Mouse (Mus musculus): ENCODE measurements around the gene Trim27. TPM values are rescaled to one million over a fixed set of nuclear protein-coding genes. Genes with fewer than 3 reads are reported as not detected.

Trim27 gene
- polyA plus RNA-seq, 1 experiment from 2014 or later = 63.3 TPM

DNA sequence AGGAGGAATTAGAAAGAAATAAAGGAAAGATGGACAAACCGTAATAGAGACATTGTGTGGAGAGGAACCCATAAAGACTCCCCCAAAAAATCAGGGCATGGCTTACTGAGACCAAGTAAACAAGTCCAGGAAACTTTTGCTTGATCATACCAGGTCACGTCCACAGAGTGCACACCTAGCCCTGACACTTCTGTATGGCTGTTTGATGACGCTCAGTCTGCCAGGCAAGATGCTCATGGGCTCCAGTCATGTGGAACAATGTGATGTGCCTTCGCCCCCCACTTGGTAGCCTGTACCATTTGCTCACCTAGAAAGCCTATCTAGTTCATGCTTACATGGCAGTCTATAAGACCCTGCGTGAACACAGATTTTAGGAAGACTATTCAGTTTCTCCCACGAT is 3.8 kb downstream of the Trim27 start:
- ATAC-seq (no peak), DNase-seq (ENCODE audit: low spot score) (no peak)
- Histone ChIP-seq H3K4me3 (ENCODE audit: low read depth, low read length) (no peak overlapping the region), H3K9me3 (ENCODE audit: low read length) (no peaks in the 10 kb centered on the region), H3K27me3 (replicated peaks; ENCODE audit: insufficient read depth, low read length) (no peaks in the 10 kb centered on the region), H3K36me3 (ENCODE audit: insufficient read depth, low read length) (peaks cover 10% of the 10 kb centered on the region), H3K9ac (replicated peaks; ENCODE audit: low read depth) (no peak overlapping the region), H3K4me2 (replicated peaks; ENCODE audit: low read depth, low read length) (no peak overlapping the region), H3K4me1 (ENCODE audit: insufficient read depth, low read depth, low read length) (peaks cover 11% of the 10 kb centered on the region; the same call in 1 of the 2 replicates), H3K27ac (ENCODE audit: low read length) (no peak overlapping the region)
- no peak for TF ChIP-seq EP300 (IDR thresholded peaks at IDR 0.05)
- TF ChIP-seq CTCF (IDR thresholded peaks at IDR 0.05) = no peak
- WGBS = 90% methylated on average over 6 of the region's 6 CpGs

DNA sequence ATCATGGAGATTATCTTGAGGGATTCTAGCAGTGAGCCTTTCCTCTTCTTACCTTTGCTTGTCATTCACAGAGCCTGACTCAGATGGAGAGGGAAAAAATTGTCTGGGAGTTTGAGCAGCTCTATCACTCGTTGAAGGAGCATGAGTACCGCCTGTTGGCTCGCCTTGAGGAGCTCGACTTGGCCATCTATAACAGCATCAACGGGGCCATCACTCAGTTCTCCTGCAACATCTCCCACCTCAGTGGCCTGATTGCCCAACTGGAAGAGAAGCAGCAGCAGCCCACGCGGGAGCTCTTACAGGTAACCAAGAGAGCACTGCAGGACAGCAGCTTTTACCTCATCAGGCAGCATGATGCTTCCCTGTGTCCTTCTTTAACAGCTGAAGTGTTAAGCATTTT is 4.4 kb downstream of the Trim27 start:
- no peak for DNase-seq (ENCODE audit: low spot score)

DNA sequence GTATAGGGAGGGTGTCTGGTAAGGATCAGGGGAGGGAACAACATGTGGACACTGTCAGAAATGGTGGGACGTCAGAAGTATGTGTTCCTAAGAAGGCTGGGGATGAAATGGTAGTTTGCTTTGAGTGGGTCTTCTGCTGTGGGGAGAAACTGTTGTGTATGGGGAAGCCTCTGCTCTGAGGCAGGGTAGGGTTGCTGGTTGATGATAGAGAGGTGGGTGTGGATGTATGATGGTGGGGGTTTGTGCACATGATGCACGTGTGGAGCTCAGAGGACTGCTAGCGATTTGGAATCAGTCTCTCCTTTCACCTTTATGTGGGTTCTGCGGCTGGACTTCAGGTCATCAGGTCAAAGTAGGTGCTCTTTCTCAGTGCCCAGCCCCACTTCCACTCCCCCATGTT is 6.3 kb downstream of the Trim27 start:
- no peak overlapping the region for H3K27ac ChIP-seq (ENCODE audit: low read length)
- H3K9me3 ChIP-seq (ENCODE audit: low read length) = no peaks in the 10 kb centered on the region
- peaks cover 8% of the 10 kb centered on the region; the same call in 1 of the 2 replicates for H3K4me1 ChIP-seq (ENCODE audit: insufficient read depth, low read depth, low read length)
- no peaks in the 10 kb centered on the region for H3K27me3 ChIP-seq (replicated peaks; ENCODE audit: insufficient read depth, low read length)
- H3K4me2 ChIP-seq (replicated peaks; ENCODE audit: low read depth, low read length) = no peak overlapping the region
- WGBS = 82% methylated on average over 4 of the region's 4 CpGs
- DNase-seq (ENCODE audit: low spot score) = no peak
- TF ChIP-seq CTCF (IDR thresholded peaks at IDR 0.05) (no peak), EP300 (IDR thresholded peaks at IDR 0.05) (no peak)
- ATAC-seq = no peak
- H3K9ac ChIP-seq (replicated peaks; ENCODE audit: low read depth) = no peak overlapping the region
- H3K36me3 ChIP-seq (ENCODE audit: insufficient read depth, low read length) = peaks cover 16% of the 10 kb centered on the region
- H3K4me3 ChIP-seq (ENCODE audit: low read depth, low read length) = no peak overlapping the region

More for the DNA sequence above, 4.4 kb downstream of the Trim27 start:
- Histone ChIP-seq H3K4me3 (ENCODE audit: low read depth, low read length) (no peak overlapping the region), H3K9me3 (ENCODE audit: low read length) (no peaks in the 10 kb centered on the region), H3K27ac (ENCODE audit: low read length) (no peak overlapping the region), H3K27me3 (replicated peaks; ENCODE audit: insufficient read depth, low read length) (no peaks in the 10 kb centered on the region), H3K9ac (replicated peaks; ENCODE audit: low read depth) (no peak overlapping the region), H3K4me2 (replicated peaks; ENCODE audit: low read depth, low read length) (no peak overlapping the region), H3K36me3 (ENCODE audit: insufficient read depth, low read length) (peaks cover 10% of the 10 kb centered on the region), H3K4me1 (ENCODE audit: insufficient read depth, low read depth, low read length) (peaks cover 11% of the 10 kb centered on the region; the same call in 1 of the 2 replicates)
- 82% methylated on average over 7 of the region's 7 CpGs for WGBS
- no peak for ATAC-seq
- TF ChIP-seq CTCF (IDR thresholded peaks at IDR 0.05) (no peak), EP300 (IDR thresholded peaks at IDR 0.05) (no peak)

DNA sequence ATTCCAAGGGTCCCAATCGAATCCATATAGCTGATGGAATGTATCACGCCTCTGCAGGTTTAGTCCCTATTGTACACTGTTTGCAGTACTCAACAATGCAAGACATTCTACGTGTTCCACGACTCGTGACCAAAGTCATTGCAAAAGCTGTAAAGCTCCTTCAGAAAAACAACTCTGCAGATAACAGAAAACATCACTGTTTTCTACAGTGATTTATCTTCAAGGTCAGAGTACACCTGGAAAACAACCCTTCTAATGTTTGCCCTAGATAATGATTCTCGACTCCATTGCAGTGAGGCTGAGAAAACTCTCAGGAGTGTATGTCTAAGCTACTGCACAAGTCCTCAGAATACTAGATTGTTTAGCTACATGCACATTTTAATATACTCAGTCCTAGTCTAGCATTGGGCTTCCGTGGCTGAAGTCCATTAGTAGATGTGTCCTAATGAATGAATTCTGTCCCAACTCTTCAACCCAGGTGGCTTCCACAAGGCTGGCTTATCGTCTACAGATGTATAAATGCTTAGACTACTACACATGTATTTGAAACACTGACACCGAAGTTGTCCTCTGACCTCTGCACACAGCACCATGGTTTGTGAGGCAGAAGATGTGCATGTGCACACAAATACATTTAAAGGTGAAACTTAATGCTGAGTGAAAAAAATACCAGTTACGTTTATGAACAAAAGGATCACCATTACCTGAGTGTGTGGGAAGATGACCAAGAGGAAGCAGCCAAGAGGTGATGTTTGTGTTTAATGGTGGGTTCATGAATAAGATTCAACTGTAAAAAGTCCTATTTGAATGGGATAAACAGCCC is 16.4 kb downstream of the Trim27 start:
- Histone ChIP-seq H3K36me3 (ENCODE audit: insufficient read depth, low read length) (peaks cover 34% of the 10 kb centered on the region; the same call in 1 of the 2 replicates), H3K9ac (replicated peaks; ENCODE audit: low read depth) (no peak overlapping the region), H3K27ac (ENCODE audit: low read length) (no peak overlapping the region), H3K9me3 (ENCODE audit: low read length) (no peaks in the 10 kb centered on the region), H3K4me2 (replicated peaks; ENCODE audit: low read depth, low read length) (no peak overlapping the region), H3K4me1 (ENCODE audit: insufficient read depth, low read depth, low read length) (no peaks in the 10 kb centered on the region), H3K4me3 (ENCODE audit: low read depth, low read length) (no peak overlapping the region), H3K27me3 (replicated peaks; ENCODE audit: insufficient read depth, low read length) (no peaks in the 10 kb centered on the region)
- 78% methylated on average over 10 of the region's 10 CpGs for WGBS
- no peak for TF ChIP-seq CTCF (IDR thresholded peaks at IDR 0.05)
- no peak for TF ChIP-seq EP300 (IDR thresholded peaks at IDR 0.05)
- DNase-seq (ENCODE audit: low spot score) (no peak), ATAC-seq (no peak)

DNA sequence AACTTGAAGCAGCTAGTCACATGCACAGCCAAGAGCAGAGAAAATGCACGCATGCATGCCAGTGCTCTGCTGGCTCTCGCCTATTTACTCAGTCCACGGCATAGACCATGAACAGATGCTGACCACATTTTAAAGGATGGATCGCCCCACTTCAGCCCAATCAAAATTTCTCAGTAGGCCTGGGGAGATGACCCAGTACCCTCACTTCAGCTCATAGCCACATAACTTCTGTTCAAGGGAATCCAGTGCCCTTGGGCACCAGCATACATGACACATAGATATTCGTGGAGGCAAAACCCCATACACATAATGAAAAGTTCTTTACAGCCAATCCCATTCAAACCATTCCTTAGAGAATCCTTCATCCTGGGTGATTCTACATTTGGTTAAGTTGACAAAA is 18.5 kb downstream of the Trim27 start:
- Histone ChIP-seq H3K9ac (replicated peaks; ENCODE audit: low read depth) (no peak overlapping the region), H3K27me3 (replicated peaks; ENCODE audit: insufficient read depth, low read length) (no peaks in the 10 kb centered on the region), H3K4me2 (replicated peaks; ENCODE audit: low read depth, low read length) (no peak overlapping the region), H3K27ac (ENCODE audit: low read length) (no peak overlapping the region), H3K4me1 (ENCODE audit: insufficient read depth, low read depth, low read length) (no peaks in the 10 kb centered on the region), H3K36me3 (ENCODE audit: insufficient read depth, low read length) (peaks cover 13% of the 10 kb centered on the region; the same call in 1 of the 2 replicates), H3K4me3 (ENCODE audit: low read depth, low read length) (no peak overlapping the region), H3K9me3 (ENCODE audit: low read length) (no peaks in the 10 kb centered on the region)
- TF ChIP-seq EP300 (IDR thresholded peaks at IDR 0.05) = no peak
- TF ChIP-seq CTCF (IDR thresholded peaks at IDR 0.05) = no peak
- ATAC-seq (no peak), DNase-seq (ENCODE audit: low spot score) (no peak)
- 80% methylated on average over 5 of the region's 5 CpGs for WGBS

DNA sequence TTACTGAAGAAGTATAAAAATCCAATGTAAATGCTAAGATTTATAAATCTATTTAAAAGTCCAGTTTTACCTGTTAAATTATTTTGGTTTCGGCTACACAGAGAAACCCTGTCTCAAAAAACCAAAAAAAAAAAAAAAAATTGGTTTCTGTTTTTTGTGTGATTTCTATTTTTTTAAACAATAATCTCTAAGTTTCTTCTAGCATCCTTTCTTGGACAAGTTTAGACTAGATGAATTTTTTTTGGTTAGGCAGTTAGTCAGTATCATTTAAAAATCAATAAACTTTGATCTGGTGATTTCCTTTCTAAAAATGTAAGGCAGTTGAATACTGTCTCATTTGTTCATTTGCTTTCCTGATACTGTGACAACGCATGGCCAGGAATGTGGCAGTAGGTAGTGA is 19.1 kb downstream of the Trim27 start:
- Histone ChIP-seq H3K4me3 (ENCODE audit: low read depth, low read length) (no peak overlapping the region), H3K9ac (replicated peaks; ENCODE audit: low read depth) (no peak overlapping the region)
- WGBS = 80% methylated on average over 2 of the region's 2 CpGs

More for the DNA sequence above, 19.1 kb downstream of the Trim27 start:
- DNase-seq (ENCODE audit: low spot score) (no peak), ATAC-seq (no peak)
- Histone ChIP-seq H3K9me3 (ENCODE audit: low read length) (no peaks in the 10 kb centered on the region), H3K4me2 (replicated peaks; ENCODE audit: low read depth, low read length) (no peak overlapping the region), H3K36me3 (ENCODE audit: insufficient read depth, low read length) (0 out of 2 replicates have a peak, but pooled peaks cover 7% of the 10 kb centered on the region), H3K27me3 (replicated peaks; ENCODE audit: insufficient read depth, low read length) (no peaks in the 10 kb centered on the region), H3K27ac (ENCODE audit: low read length) (no peak overlapping the region), H3K4me1 (ENCODE audit: insufficient read depth, low read depth, low read length) (no peaks in the 10 kb centered on the region)
- no peak for TF ChIP-seq CTCF (IDR thresholded peaks at IDR 0.05)
